Mouse (Mus musculus): ENCODE data around the gene Card14. TPM values are rescaled to one million over a fixed set of nuclear protein-coding genes. Genes with fewer than 3 reads are reported as not detected.

Gene Card14
- 0.34 and 0.38 TPM in 2 replicates for polyA plus RNA-seq (2014; fragmentation: Nextera tagmentation; extraction: Ambion mirVana)

GRCm38 (mm10) chr11:119307658-119307867 lies at the start of gene Card14:
Gene Card14 (plus strand): TSS chr11:119307768.
- Histone ChIP-seq H3K36me3 (ENCODE audit: control insufficient read depth, insufficient read depth, low read length) (no peaks in the 10 kb centered on the region), H3K4me1 (ENCODE audit: control insufficient read depth, insufficient read depth, low read length) (no peaks in the 10 kb centered on the region; the same call in 1 of the 2 replicates), H3K4me2 (replicated peaks; ENCODE audit: low read depth, low read length) (no peak within 1 kb of the TSS), H3K4me3 (ENCODE audit: low read depth, low read length) (no peak within 1 kb of the TSS), H3K27ac (ENCODE audit: low read length) (no peak within 1 kb of the TSS), H3K9ac (replicated peaks; ENCODE audit: low read depth, low read length) (no peak within 1 kb of the TSS), H3K27me3 (ENCODE audit: control insufficient read depth, insufficient read depth, low read length) (no peaks in the 10 kb centered on the region), H3K9me3 (ENCODE audit: control insufficient read depth, low read depth, low read length) (no peaks in the 10 kb centered on the region)
- WGBS = 56% methylated on average over 1 of the region's 1 CpGs
- no peak for ATAC-seq (ENCODE audit: insufficient number of reproducible peaks, insufficient read depth, low FRiP score, low read depth)

DNA sequence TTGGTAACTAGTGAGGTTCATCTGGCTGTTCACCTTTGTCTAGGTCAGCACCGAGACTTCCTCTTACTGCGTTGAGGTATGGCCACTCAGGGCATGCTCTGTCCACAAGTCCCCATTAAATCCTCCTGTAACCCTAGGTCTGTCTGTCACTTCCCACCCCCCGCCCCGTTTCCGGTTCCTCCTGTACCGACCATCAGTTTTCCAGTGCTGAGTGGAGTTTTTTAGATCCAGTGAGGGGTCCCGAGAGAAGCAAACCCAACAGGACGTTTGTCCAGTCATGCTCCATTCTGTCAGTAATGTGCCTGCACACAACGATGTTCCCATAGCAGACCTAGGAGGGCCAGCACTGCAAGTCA lies 49.4 kb upstream of the Card14 start:
- 65% methylated on average over 9 of the region's 9 CpGs for WGBS
- Histone ChIP-seq H3K4me1 (ENCODE audit: control insufficient read depth, insufficient read depth, low read length) (0 out of 2 replicates have a peak, but pooled peaks cover 4% of the 10 kb centered on the region), H3K4me3 (ENCODE audit: low read depth, low read length) (peak overlapping the region; percentile 8; the same call in 1 of the 2 replicates), H3K27me3 (ENCODE audit: control insufficient read depth, insufficient read depth, low read length) (no peaks in the 10 kb centered on the region), H3K9me3 (ENCODE audit: control insufficient read depth, low read depth, low read length) (no peaks in the 10 kb centered on the region), H3K36me3 (ENCODE audit: control insufficient read depth, insufficient read depth, low read length) (no peaks in the 10 kb centered on the region), H3K4me2 (replicated peaks; ENCODE audit: low read depth, low read length) (peak overlapping the region; percentile 45), H3K9ac (replicated peaks; ENCODE audit: low read depth, low read length) (no peak overlapping the region), H3K27ac (ENCODE audit: low read length) (no peak overlapping the region)
- no peak for ATAC-seq (ENCODE audit: insufficient number of reproducible peaks, insufficient read depth, low FRiP score, low read depth)

- Histone ChIP-seq H3K36me3 (ENCODE audit: control insufficient read depth, insufficient read depth, low read length) (no peaks in the 10 kb centered on the region), H3K4me3 (ENCODE audit: low read depth, low read length) (peak overlapping the region; percentile 8; the same call in 1 of the 2 replicates), H3K4me2 (replicated peaks; ENCODE audit: low read depth, low read length) (peak overlapping the region; percentile 45), H3K27ac (ENCODE audit: low read length) (no peak overlapping the region), H3K27me3 (ENCODE audit: control insufficient read depth, insufficient read depth, low read length) (no peaks in the 10 kb centered on the region), H3K9me3 (ENCODE audit: control insufficient read depth, low read depth, low read length) (no peaks in the 10 kb centered on the region), H3K9ac (replicated peaks; ENCODE audit: low read depth, low read length) (no peak overlapping the region), H3K4me1 (ENCODE audit: control insufficient read depth, insufficient read depth, low read length) (0 out of 2 replicates have a peak, but pooled peaks cover 4% of the 10 kb centered on the region)
- 56% methylated on average over 23 of the region's 23 CpGs for WGBS
- ATAC-seq (ENCODE audit: insufficient number of reproducible peaks, insufficient read depth, low FRiP score, low read depth) = peak; percentile 47; the same call in 1 of the 2 replicates
Observed at GRCm38 (mm10) chr11:119258572-119259322, 48.8 kb upstream of the Card14 start.

DNA sequence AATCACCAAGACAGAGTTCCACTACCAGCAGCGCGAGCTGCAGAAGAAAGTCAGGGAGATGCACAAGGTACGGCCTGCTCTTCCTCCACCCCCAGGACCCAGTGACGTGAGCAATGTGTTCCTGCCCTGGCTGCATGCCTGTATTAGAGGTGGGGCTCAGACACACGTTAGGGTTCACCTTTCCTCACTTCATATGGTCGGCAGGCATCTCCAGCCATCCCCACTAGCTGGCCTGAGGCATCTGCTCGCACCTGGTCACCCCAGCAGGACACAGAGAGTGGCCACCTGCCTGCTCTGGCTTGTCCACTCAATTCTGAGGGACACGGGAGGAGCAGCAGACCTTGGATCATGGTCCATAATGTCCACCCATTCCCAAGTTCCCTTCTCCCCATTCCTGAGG lies 47.6 kb upstream of the Card14 start:
- no peak overlapping the region for H3K27ac ChIP-seq (ENCODE audit: low read length)
- no peak overlapping the region for H3K4me2 ChIP-seq (replicated peaks; ENCODE audit: low read depth, low read length)
- no peak overlapping the region for H3K4me3 ChIP-seq (ENCODE audit: low read depth, low read length)
- ATAC-seq (ENCODE audit: insufficient number of reproducible peaks, insufficient read depth, low FRiP score, low read depth) = no peak
- H3K27me3 ChIP-seq (ENCODE audit: control insufficient read depth, insufficient read depth, low read length) = no peaks in the 10 kb centered on the region
- H3K36me3 ChIP-seq (ENCODE audit: control insufficient read depth, insufficient read depth, low read length) = no peaks in the 10 kb centered on the region
- no peaks in the 10 kb centered on the region for H3K9me3 ChIP-seq (ENCODE audit: control insufficient read depth, low read depth, low read length)
- WGBS = 87% methylated on average over 8 of the region's 8 CpGs
- 0 out of 2 replicates have a peak, but pooled peaks cover 4% of the 10 kb centered on the region for H3K4me1 ChIP-seq (ENCODE audit: control insufficient read depth, insufficient read depth, low read length)
- no peak overlapping the region for H3K9ac ChIP-seq (replicated peaks; ENCODE audit: low read depth, low read length)

- Histone ChIP-seq H3K36me3 (ENCODE audit: control insufficient read depth, insufficient read depth, low read length) (no peaks in the 10 kb centered on the region), H3K4me2 (replicated peaks; ENCODE audit: low read depth, low read length) (no peak overlapping the region), H3K4me1 (ENCODE audit: control insufficient read depth, insufficient read depth, low read length) (no peaks in the 10 kb centered on the region), H3K4me3 (ENCODE audit: low read depth, low read length) (no peak overlapping the region), H3K27ac (ENCODE audit: low read length) (no peak overlapping the region), H3K27me3 (ENCODE audit: control insufficient read depth, insufficient read depth, low read length) (no peaks in the 10 kb centered on the region), H3K9me3 (ENCODE audit: control insufficient read depth, low read depth, low read length) (no peaks in the 10 kb centered on the region), H3K9ac (replicated peaks; ENCODE audit: low read depth, low read length) (no peak overlapping the region)
- no peak for ATAC-seq (ENCODE audit: insufficient number of reproducible peaks, insufficient read depth, low FRiP score, low read depth)
- WGBS = 88% methylated on average over 13 of the region's 13 CpGs
Observed at GRCm38 (mm10) chr11:119264413-119264812, 43.2 kb upstream of the Card14 start.

DNA sequence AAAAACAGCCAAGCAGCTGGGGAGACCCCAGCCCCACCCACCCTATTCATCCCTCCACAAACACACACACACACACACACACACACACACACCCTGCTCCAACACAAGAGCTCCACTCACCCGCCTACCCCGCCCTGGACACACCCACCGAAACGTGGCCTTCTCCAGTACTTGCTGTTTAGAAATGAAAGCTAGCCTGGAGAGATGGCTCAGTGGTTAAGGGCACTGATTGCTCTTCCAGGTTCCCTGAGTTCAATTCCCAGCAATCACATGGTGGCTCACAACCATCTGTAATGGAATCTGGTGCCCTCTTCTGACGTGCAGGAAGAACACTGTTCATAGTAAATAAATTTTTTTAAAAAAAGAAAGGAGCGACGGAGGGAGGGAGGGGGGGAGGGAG lies 41.8 kb upstream of the Card14 start:
- ATAC-seq (ENCODE audit: insufficient number of reproducible peaks, insufficient read depth, low FRiP score, low read depth) = no peak
- WGBS = 76% methylated on average over 7 of the region's 7 CpGs
- H3K4me2 ChIP-seq (replicated peaks; ENCODE audit: low read depth, low read length) = no peak overlapping the region
- no peak overlapping the region for H3K9ac ChIP-seq (replicated peaks; ENCODE audit: low read depth, low read length)
- H3K36me3 ChIP-seq (ENCODE audit: control insufficient read depth, insufficient read depth, low read length) = no peaks in the 10 kb centered on the region
- H3K27me3 ChIP-seq (ENCODE audit: control insufficient read depth, insufficient read depth, low read length) = no peaks in the 10 kb centered on the region
- no peak overlapping the region for H3K27ac ChIP-seq (ENCODE audit: low read length)
- H3K9me3 ChIP-seq (ENCODE audit: control insufficient read depth, low read depth, low read length) = no peaks in the 10 kb centered on the region
- no peak overlapping the region for H3K4me3 ChIP-seq (ENCODE audit: low read depth, low read length)
- no peaks in the 10 kb centered on the region for H3K4me1 ChIP-seq (ENCODE audit: control insufficient read depth, insufficient read depth, low read length)

DNA sequence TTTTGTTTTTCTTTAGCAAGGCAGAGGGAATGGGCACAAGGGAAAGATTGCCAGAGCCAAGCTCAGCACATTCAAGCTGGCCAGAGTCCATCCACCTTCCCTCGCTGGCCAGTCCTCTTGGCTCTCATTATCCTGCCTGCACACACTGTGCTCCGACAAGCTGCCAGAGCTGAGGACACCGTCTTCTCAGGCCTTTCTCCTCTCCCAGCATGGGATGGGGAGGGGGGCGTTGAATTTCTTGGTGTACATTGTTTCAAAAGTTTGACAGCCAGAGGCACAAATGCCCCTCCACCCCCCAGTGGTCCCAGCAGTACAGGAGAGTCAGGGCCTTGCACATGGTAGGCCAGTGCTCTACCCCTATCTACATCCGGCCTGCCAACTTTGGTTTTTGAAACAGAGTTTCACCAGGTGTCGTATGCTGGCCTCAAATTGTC lies 40.3 kb upstream of the Card14 start:
- no peak; the same call in 1 of the 2 replicates for ATAC-seq (ENCODE audit: insufficient number of reproducible peaks, insufficient read depth, low FRiP score, low read depth)
- Histone ChIP-seq H3K27me3 (ENCODE audit: control insufficient read depth, insufficient read depth, low read length) (no peaks in the 10 kb centered on the region), H3K36me3 (ENCODE audit: control insufficient read depth, insufficient read depth, low read length) (0 out of 2 replicates have a peak, but pooled peaks cover 4% of the 10 kb centered on the region), H3K9me3 (ENCODE audit: control insufficient read depth, low read depth, low read length) (no peaks in the 10 kb centered on the region), H3K27ac (ENCODE audit: low read length) (no peak overlapping the region), H3K9ac (replicated peaks; ENCODE audit: low read depth, low read length) (no peak overlapping the region), H3K4me3 (ENCODE audit: low read depth, low read length) (0 out of 2 replicates have a peak overlapping the region, but pooled peaks have one; percentile 76), H3K4me2 (replicated peaks; ENCODE audit: low read depth, low read length) (peak overlapping the region; percentile 96), H3K4me1 (ENCODE audit: control insufficient read depth, insufficient read depth, low read length) (no peaks in the 10 kb centered on the region)
- 46% methylated on average over 6 of the region's 6 CpGs for WGBS

GRCm38 (mm10) chr11:119267768-119268556 lies 39.6 kb upstream of the Card14 start, which contains the start of gene Gaa:
Gene Gaa (plus strand): TSS chr11:119267887.
- H3K4me2 ChIP-seq (replicated peaks; ENCODE audit: low read depth, low read length) = peak within 1 kb of the TSS; percentile 96
- no peaks in the 10 kb centered on the region for H3K9me3 ChIP-seq (ENCODE audit: control insufficient read depth, low read depth, low read length)
- peak; percentile 83 for ATAC-seq (ENCODE audit: insufficient number of reproducible peaks, insufficient read depth, low FRiP score, low read depth)
- H3K4me1 ChIP-seq (ENCODE audit: control insufficient read depth, insufficient read depth, low read length) = no peaks in the 10 kb centered on the region
- H3K27ac ChIP-seq (ENCODE audit: low read length) = no peak within 1 kb of the TSS
- 0 out of 2 replicates have a peak, but pooled peaks cover 4% of the 10 kb centered on the region for H3K36me3 ChIP-seq (ENCODE audit: control insufficient read depth, insufficient read depth, low read length)
- H3K4me3 ChIP-seq (ENCODE audit: low read depth, low read length) = peak within 1 kb of the TSS; percentile 76
- 3% methylated on average over 52 of the region's 52 CpGs for WGBS
- peak within 1 kb of the TSS; percentile 46 for H3K9ac ChIP-seq (replicated peaks; ENCODE audit: low read depth, low read length)
- no peaks in the 10 kb centered on the region for H3K27me3 ChIP-seq (ENCODE audit: control insufficient read depth, insufficient read depth, low read length)

Measured in stomach, embryonic 14.5 days (tissue).